Mouse (Mus musculus) adrenal gland, adult 2 months (tissue): Measurements from ENCODE around the gene Slc5a3. TPM values are rescaled to one million over a fixed set of nuclear protein-coding genes. Genes with fewer than 3 reads are reported as not detected.

ENCODE experiments used
- DNase-seq: peaks from one replicate; pipeline ENCODE4 v3.0.0; 2021
- polyA plus RNA-seq: library from polyadenylated mRNA; depleted of rRNA; stranded (reverse); fragments of >200 nt; gene quantifications from 2 replicates; pipeline ENCODE4 v1.2.3, GENCODE M21; 2012; rRNA removed
- total RNA-seq, 2 experiments: library from RNA; stranded (reverse); gene quantifications; 2 replicates each; pipeline ENCODE4 v1.2.3; 2021

Gene Slc5a3
- total and polyA plus RNA-seq, 3 experiments, result 2.6 to 46.6 (median 23.6) TPM

- no peak for DNase-seq
These were observed 62.9 kb downstream of the Slc5a3 start for GRCm38 (mm10) chr16:92120899-92121531.

- no peak for DNase-seq
These were observed 69.1 kb downstream of the Slc5a3 start for GRCm38 (mm10) chr16:92127226-92127625.

GRCm38 (mm10) chr16:92127666-92128065 lies 69.5 kb downstream of the Slc5a3 start:
- DNase-seq, result no peak

GRCm38 (mm10) chr16:92129843-92130242 lies 71.7 kb downstream of the Slc5a3 start:
- DNase-seq, result no peak

GRCm38 (mm10) chr16:92132511-92132910 lies 74.4 kb downstream of the Slc5a3 start:
- peak; percentile 56 for DNase-seq

GRCm38 (mm10) chr16:92134148-92134764 lies 76.1 kb downstream of the Slc5a3 start:
- DNase-seq, result no peak

- no peak for DNase-seq
These were observed 78.2 kb downstream of the Slc5a3 start for GRCm38 (mm10) chr16:92136275-92136674.

Other genes with a start within 250 kb of the Slc5a3 start
- 10 to 100 TPM; 94.1 to 98.5 TPM for gene Mrps6, start 52 bp upstream of the Slc5a3 start, total RNA-seq
- gene Mrps6, start 52 bp upstream of the Slc5a3 start, polyA plus RNA-seq, result 26.7 and 26.8 TPM in 2 replicates
- gene Gm49711, start within 50 bp of the Slc5a3 start, total RNA-seq, result not detected
- 7.5 and 8.0 TPM in 2 replicates for gene Gm49711, start within 50 bp of the Slc5a3 start, polyA plus RNA-seq
- not detected for gene Kcne2, start 234.1 kb downstream of the Slc5a3 start, total RNA-seq
- gene Kcne2, start 234.1 kb downstream of the Slc5a3 start, polyA plus RNA-seq, result not detected in 2 replicates
- 10 to 100 TPM; 69.5 to 72.8 TPM for gene Smim11, start 243.0 kb downstream of the Slc5a3 start, total RNA-seq
- gene Smim11, start 243.0 kb downstream of the Slc5a3 start, polyA plus RNA-seq, result 75.0 and 78.7 TPM in 2 replicates